Mouse (Mus musculus): ENCODE results near the gene Hist3h2ba. TPM values are rescaled to one million over a fixed set of nuclear protein-coding genes. Genes with fewer than 3 reads are reported as not detected.
A peak's percentile ranks its signal among the peaks of the same experiment; 100 is the strongest.

Gene Hist3h2ba
- total and polyA plus RNA-seq, 3 experiments, result not detected

- TF ChIP-seq ZNF384 (IDR thresholded peaks at IDR 0.05; ENCODE audit: low read depth, low read length), result no peak
- TF ChIP-seq RCOR1 (conservative IDR thresholded peaks at IDR 0.05; ENCODE audit: low read depth, low read length), result no peak
- TF ChIP-seq JUN (IDR thresholded peaks at IDR 0.05; ENCODE audit: insufficient read depth, low read depth, low read length), result no peak
- TF ChIP-seq MAX (IDR thresholded peaks at IDR 0.05; ENCODE audit: low read length), result no peak
- no peak for TF ChIP-seq GABPA (IDR thresholded peaks at IDR 0.05; ENCODE audit: insufficient replicate concordance, low read depth, low read length)
- TF ChIP-seq ZC3H11A (IDR thresholded peaks at IDR 0.05; ENCODE audit: low read depth, low read length), result no peak
- TF ChIP-seq MAZ (IDR thresholded peaks at IDR 0.05; ENCODE audit: low read depth, low read length), result 0 out of 2 replicates have a peak, but pooled peaks have one; percentile 19
- no peak for TF ChIP-seq USF2 (conservative IDR thresholded peaks at IDR 0.05; ENCODE audit: low read depth, low read length)
- TF ChIP-seq KAT2A (IDR thresholded peaks at IDR 0.05; ENCODE audit: insufficient replicate concordance, low read length), result 0 out of 2 replicates have a peak, but pooled peaks have one; percentile 54
- peak; percentile 94 for TF ChIP-seq POLR2A (IDR thresholded peaks at IDR 0.05; ENCODE audit: low read depth, low read length)
- peak; percentile 95 for TF ChIP-seq ZMIZ1 (IDR thresholded peaks at IDR 0.05; ENCODE audit: low read depth, low read length)
Measured at GRCm38 (mm10) chr11:58938322-58939087, 10.2 kb upstream of the Hist3h2ba start, which contains the start of gene Rnf187 (continued).

GRCm38 (mm10) chr11:58939088-58939439 lies 9.7 kb upstream of the Hist3h2ba start:
- H3K27ac ChIP-seq (ENCODE audit: insufficient read depth, low read depth), result no peak overlapping the region
- dilution Hi-C loops (cut with MboI; ENCODE audit: extremely low pct_ligation_motif_present, extremely low pct_unique_long_range_greater_than_20kb, low sequenced_read_pairs) (no loop called here), in situ Hi-C loops (cut with MboI; ENCODE audit: low pct_ligation_motif_present, low pct_unique_long_range_greater_than_20kb, low sequenced_read_pairs) (no loop called here)
- peak overlapping the region; percentile 22; the same call in 1 of the 2 replicates for H3K4me2 ChIP-seq (ENCODE audit: insufficient read depth, low read depth, poor library complexity, severe bottlenecking)
- peak overlapping the region; percentile 8; the same call in 1 of the 2 replicates for H3K9ac ChIP-seq (ENCODE audit: insufficient read depth, low read depth)
- H3K9me3 ChIP-seq (replicated peaks; ENCODE audit: low read length), result peaks cover 6% of the 10 kb centered on the region
- H3K36me3 ChIP-seq (replicated peaks in 1 of 2; ENCODE audit: control insufficient read depth in 1 of 2, insufficient read depth in 1 of 2, low read length in 1 of 2), result peaks cover 20 to 30% of the 10 kb centered on the region in 2 experiments
- H3K79me2 ChIP-seq (replicated peaks; ENCODE audit: control insufficient read depth, extremely low read depth, insufficient read depth, poor library complexity, severe bottlenecking), result peaks cover 9% of the 10 kb centered on the region
- H3K27me3 ChIP-seq (replicated peaks), result peaks cover 23% of the 10 kb centered on the region
- DNase-seq (ENCODE audit: extremely low read depth), result no peak
- peak in 1 of 2 experiments; percentile 22; a peak in 2 of 4 replicates for TF ChIP-seq CTCF (conservative IDR thresholded peaks at IDR 0.05 in 1 of 2, IDR thresholded peaks at IDR 0.05 in 1 of 2; ENCODE audit: low read depth in 2 of 2, low read length in 2 of 2)
- TF ChIP-seq IRF4 (IDR thresholded peaks at IDR 0.05; ENCODE audit: low read depth, low read length), result 0 out of 2 replicates have a peak, but pooled peaks have one; percentile 0
- TF ChIP-seq POLR2A (IDR thresholded peaks at IDR 0.05; ENCODE audit: low read depth, low read length), result no peak; the same call in 1 of the 2 replicates
- H3K4me1 ChIP-seq (ENCODE audit: control insufficient read depth in 1 of 2, insufficient read depth in 2 of 2), result peaks cover 11 to 30% of the 10 kb centered on the region in 2 experiments
- H3K4me3 ChIP-seq (replicated peaks in 1 of 3; ENCODE audit: low read depth in 2 of 3, low read length in 2 of 3, poor library complexity in 1 of 3), result peak overlapping the region in 2 of 3 experiments; percentile 85 to 96

GRCm38 (mm10) chr11:58944136-58944535 lies 4.6 kb upstream of the Hist3h2ba start:
- no peak for TF ChIP-seq UBTF (IDR thresholded peaks at IDR 0.05; ENCODE audit: low read depth, low read length)
- no peak for TF ChIP-seq MYC (IDR thresholded peaks at IDR 0.05; ENCODE audit: low read depth, low read length)
- DNase-seq (ENCODE audit: extremely low read depth), result no peak

More at GRCm38 (mm10) chr11:58944136-58944535, 4.6 kb upstream of the Hist3h2ba start:
- no peak overlapping the region for H3K4me3 ChIP-seq (replicated peaks in 1 of 3; ENCODE audit: low read depth in 2 of 3, low read length in 2 of 3, poor library complexity in 1 of 3)
- H3K9ac ChIP-seq (ENCODE audit: insufficient read depth, low read depth), result no peak overlapping the region
- H3K9me3 ChIP-seq (replicated peaks; ENCODE audit: low read length), result peaks cover 6% of the 10 kb centered on the region
- in situ Hi-C loops (cut with MboI; ENCODE audit: low pct_ligation_motif_present, low pct_unique_long_range_greater_than_20kb, low sequenced_read_pairs) (no loop called here), dilution Hi-C loops (cut with MboI; ENCODE audit: extremely low pct_ligation_motif_present, extremely low pct_unique_long_range_greater_than_20kb, low sequenced_read_pairs) (no loop called here)
- no peak overlapping the region for H3K4me2 ChIP-seq (ENCODE audit: insufficient read depth, low read depth, poor library complexity, severe bottlenecking)
- peaks cover 49% of the 10 kb centered on the region for H3K27me3 ChIP-seq (replicated peaks)
- no peaks in the 10 kb centered on the region for H3K36me3 ChIP-seq (replicated peaks in 1 of 2; ENCODE audit: control insufficient read depth in 1 of 2, insufficient read depth in 1 of 2, low read length in 1 of 2)
- H3K4me1 ChIP-seq (ENCODE audit: control insufficient read depth in 1 of 2, insufficient read depth in 2 of 2), result peaks cover 0 to 3% of the 10 kb centered on the region in 2 experiments; a peak in 2 of 4 replicates
- H3K79me2 ChIP-seq (replicated peaks; ENCODE audit: control insufficient read depth, extremely low read depth, insufficient read depth, poor library complexity, severe bottlenecking), result no peaks in the 10 kb centered on the region
- no peak overlapping the region for H3K27ac ChIP-seq (ENCODE audit: insufficient read depth, low read depth)

Measured in CH12.LX (cell line).